Comparison of ENCODE assay signal across 8 mouse cellular contexts in genomic region chr3:96547389-96547960, GRCm38 (mm10). TPM values are rescaled to one million over a fixed set of nuclear protein-coding genes. Genes with fewer than 3 reads are reported as not detected.
DNase-seq lines count a peak whose midpoint lies in the region; ATAC-seq lines count a peak whose summit lies in the region.

No protein-coding gene starts in this region.

- H3K27ac ChIP-seq in hindbrain, embryonic 14.5 days, result no peak overlapping the region

- ATAC-seq in frontal cortex, adult (ENCODE audit: low TSS enrichment), result peak; percentile 56; the same call in 1 of the 2 replicates
- ATAC-seq in hindbrain, embryonic 14.5 days (ENCODE audit: low FRiP score), result no peak; the same call in 1 of the 2 replicates

- no peaks in the 10 kb centered on the region for H3K27me3 ChIP-seq in hindbrain, embryonic 14.5 days (ENCODE audit: control insufficient read depth, insufficient read depth, low read length)

- no peaks in the 10 kb centered on the region for H3K36me3 ChIP-seq in hindbrain, embryonic 14.5 days (replicated peaks; ENCODE audit: control insufficient read depth, insufficient read depth)

- H3K4me3 ChIP-seq in hindbrain, embryonic 14.5 days (replicated peaks; ENCODE audit: low read length), result no peak overlapping the region

- peak; percentile 70 for DNase-seq in R1 (ENCODE audit: low read depth, low spot score)
- peak; percentile 81 for DNase-seq in cerebellum, adult 9-10 months
- DNase-seq in hindbrain, embryonic 14.5 days (ENCODE audit: low spot score), result peak; percentile 75
- DNase-seq in left cerebral cortex, adult 11 months (ENCODE audit: low spot score), result peak; percentile 41
- peak; percentile 89 for DNase-seq in lung, postnatal 36 days
- peak; percentile 84 to 89 for DNase-seq in right cerebral cortex, postnatal 10 days (ENCODE audit: low spot score in 2 of 2)
- DNase-seq in yolk sac, embryonic 10.5 days (ENCODE audit: low spot score), result no peak

- H3K4me2 ChIP-seq in hindbrain, embryonic 14.5 days (replicated peaks), result 0 out of 2 replicates have a peak overlapping the region, but pooled peaks have one; percentile 24

- H3K9ac ChIP-seq in hindbrain, embryonic 14.5 days, result no peak overlapping the region

- no peaks in the 10 kb centered on the region for H3K9me3 ChIP-seq in hindbrain, embryonic 14.5 days (ENCODE audit: control insufficient read depth, low read length)

- H3K4me1 ChIP-seq in hindbrain, embryonic 14.5 days (replicated peaks; ENCODE audit: control insufficient read depth, insufficient read depth, low read length), result no peaks in the 10 kb centered on the region

- WGBS in hindbrain, embryonic 14.5 days, result 9% methylated on average over 14 of the region's 14 CpGs

RNA-seq across cellular contexts. Expression of gene Txnip, which starts 10.3 kb away (rescaled TPM):
- 53.2 and 71.4 TPM in 2 replicates for polyA plus RNA-seq in hindbrain, embryonic 14.5 days (2014; fragmentation: Nextera tagmentation; extraction: Ambion mirVana)

RNA-seq across cellular contexts. Expression of gene Hfe2, which starts 22.5 kb away (rescaled TPM):
- 1.9 and 2.1 TPM in 2 replicates for polyA plus RNA-seq in hindbrain, embryonic 14.5 days (2014; fragmentation: Nextera tagmentation; extraction: Ambion mirVana)

RNA-seq across cellular contexts. Expression of gene Gm16253, which starts 29.3 kb away (rescaled TPM):
- polyA plus RNA-seq in hindbrain, embryonic 14.5 days (2014; fragmentation: Nextera tagmentation; extraction: Ambion mirVana), result 0.39 TPM in 1 of 2 replicates, not detected in the other

RNA-seq across cellular contexts. Expression of gene Polr3gl, which starts 46.5 kb away (rescaled TPM):
- polyA plus RNA-seq in hindbrain, embryonic 14.5 days (2014; fragmentation: Nextera tagmentation; extraction: Ambion mirVana), result 11.0 and 18.5 TPM in 2 replicates

RNA-seq across cellular contexts. Expression of gene Ankrd34a, which starts 49.0 kb away (rescaled TPM):
- polyA plus RNA-seq in hindbrain, embryonic 14.5 days (2014; fragmentation: Nextera tagmentation; extraction: Ambion mirVana), result 17.5 and 22.3 TPM in 2 replicates
